Mouse (Mus musculus) megakaryocyte, embryonic 14.5 days (primary cell): Measurements from ENCODE around the gene Nme4.

Experiments
- FLI1 ChIP-seq: IDR thresholded peaks from 2 replicates; pipeline ENCODE4 v1.6.1; 2012; ENCODE audit warnings: low read length, inconsistent platforms, mixed read lengths
- GATA1 ChIP-seq: IDR thresholded peaks from 3 replicates; pipeline ENCODE4 v1.6.1; 2012; ENCODE audit warnings: mixed read lengths, low read length, inconsistent platforms, borderline replicate concordance

- TF ChIP-seq GATA1 (no peak), FLI1 (no peak)
Observed at GRCm38 (mm10) chr17:26064916-26065315, 30.5 kb downstream of the Nme4 start.
